Mouse (Mus musculus): ENCODE results near the gene Palm2. TPM values are rescaled to one million over a fixed set of nuclear protein-coding genes. Genes with fewer than 3 reads are reported as not detected.
A peak's percentile ranks its signal among the peaks of the same experiment; 100 is the strongest.

Palm2 gene
- total RNA-seq, 2 experiments from 2014 or later = 48.6 to 57.0 TPM

DNA sequence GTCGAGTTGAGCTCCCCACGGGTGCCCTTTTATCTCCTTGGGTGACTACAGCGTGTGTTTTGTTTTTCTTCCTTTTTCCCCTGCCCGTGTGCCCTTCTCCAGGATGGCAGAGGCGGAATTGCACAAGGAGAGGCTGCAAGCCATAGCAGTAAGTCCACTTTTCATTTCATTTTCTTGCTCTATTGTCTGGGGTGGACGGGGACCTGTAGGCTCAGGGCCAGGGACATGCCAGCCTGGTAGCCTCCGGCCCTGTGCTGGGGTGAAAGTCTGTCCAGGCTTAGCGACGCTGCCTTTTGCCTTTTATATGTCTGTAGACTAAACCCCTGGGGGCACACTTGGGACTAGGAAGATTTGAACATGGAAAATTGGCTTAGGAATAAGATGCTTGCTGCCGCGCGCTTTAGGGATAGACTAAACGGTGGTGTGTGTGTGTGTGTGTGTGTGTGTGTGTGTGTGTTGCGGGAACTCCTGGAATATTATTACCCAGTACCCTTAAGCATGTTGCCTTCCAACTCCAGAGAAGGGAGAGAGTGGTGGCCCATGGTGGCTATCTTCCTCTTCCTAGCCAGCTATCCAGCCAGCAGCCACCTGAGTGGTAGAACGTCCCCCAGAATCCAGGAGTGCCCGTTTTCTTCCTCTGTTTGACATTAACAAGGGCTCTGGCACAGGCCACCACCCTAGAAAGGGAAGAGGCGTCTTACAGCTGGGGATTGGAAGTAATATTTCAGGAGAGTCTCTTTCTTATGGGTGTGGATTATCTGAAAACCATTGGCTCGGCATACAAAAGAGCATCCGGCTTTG, 134.4 kb downstream of the Palm2 start:
- DNase-seq (ENCODE audit: low spot score in 2 of 2) = no peak

DNA sequence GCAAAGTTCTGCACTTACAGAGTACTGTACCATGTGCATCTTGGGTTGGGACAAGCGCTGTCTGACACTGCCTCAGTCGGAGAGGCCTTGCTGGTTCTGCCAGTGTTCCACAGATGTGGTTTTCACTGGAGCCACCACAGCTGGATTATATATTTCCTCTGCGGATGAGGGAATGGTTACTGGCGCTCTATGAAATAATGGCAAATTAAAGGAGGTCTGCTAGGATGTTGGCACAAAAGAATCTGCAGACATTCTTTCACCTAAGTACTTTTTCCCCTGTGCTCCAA, 135.0 kb downstream of the Palm2 start:
- DNase-seq (ENCODE audit: low spot score in 2 of 2) = no peak

DNA sequence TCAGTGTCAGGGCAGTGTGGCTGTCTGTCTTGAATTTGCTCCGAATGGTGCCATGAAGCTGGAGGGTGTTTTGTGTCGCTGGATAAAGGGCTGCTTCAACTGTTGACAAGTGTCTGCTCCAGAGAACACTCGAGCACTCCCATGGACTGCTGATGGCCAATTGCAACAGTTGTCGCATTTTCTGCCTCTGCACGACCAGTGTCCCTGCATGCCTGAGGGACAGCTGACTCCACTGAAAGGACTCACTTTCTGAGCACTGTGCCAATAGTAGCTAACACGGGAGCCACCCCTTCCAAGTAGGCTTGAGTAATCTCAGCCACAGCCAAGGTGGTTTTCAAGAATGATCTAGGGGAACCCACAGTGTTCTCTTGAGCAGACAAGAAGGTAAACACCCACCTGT, 135.7 kb downstream of the Palm2 start:
- DNase-seq (ENCODE audit: low spot score in 2 of 2) = no peak

DNA sequence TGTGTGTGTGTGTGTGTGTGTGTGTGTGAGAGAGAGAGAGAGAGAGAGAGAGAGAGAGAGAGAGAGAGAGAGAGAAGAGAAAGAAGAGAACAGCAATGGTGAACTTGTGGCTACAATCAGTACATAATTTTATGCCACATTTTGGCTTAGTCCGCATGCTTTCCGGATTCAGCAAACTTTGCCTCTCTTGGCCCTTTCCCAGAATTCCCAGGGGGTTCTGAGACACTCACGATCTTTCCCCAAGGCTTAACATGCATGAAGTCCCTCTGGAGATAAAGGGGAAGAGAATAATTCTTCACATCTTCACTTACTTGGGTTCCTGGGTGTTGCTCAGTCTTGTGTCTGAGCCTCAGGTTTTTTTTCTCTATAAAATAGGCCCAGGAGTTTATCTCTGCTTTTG, 136.2 kb downstream of the Palm2 start:
- DNase-seq (ENCODE audit: low spot score in 2 of 2) = no peak

DNA sequence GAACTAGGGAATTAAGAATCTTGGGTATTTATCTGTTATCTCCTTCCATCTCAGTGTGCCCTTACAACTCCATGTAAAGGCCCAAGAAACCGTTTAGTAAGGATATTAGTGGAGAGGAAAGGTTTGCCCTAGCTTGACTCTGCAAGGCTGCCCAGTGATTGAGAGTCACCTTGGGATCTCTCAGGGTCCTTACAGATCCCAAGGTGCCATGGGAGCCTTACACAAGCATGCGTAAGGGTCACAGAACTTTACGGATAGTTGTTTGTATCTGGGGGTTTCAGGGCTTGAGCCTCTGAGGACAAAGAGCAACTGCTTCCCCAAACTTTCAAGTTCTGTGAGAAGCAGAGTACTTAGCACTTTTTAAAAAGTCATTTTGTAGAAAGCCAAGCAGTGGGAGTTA, 140.1 kb downstream of the Palm2 start:
- no peak for DNase-seq (ENCODE audit: low spot score in 2 of 2)

DNA sequence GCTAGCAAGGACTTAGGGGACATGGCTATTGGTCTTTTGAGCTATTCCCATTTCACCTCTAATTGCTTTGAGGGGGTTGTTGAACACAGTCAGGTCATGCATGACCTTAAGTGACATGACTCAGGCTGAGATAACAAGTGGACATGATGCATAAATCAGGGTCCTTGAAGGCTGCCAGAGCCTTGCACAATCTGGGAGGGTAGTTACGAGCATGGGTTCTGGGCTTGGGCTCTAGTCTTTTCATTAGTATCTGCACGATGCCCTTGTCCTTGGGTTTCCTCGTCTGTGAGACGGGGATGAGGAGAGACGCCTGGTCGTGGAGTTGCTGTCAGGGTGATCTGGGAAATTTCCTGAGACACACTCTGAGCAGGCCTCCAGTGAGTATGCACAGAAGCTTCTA, 140.6 kb downstream of the Palm2 start:
- DNase-seq (ENCODE audit: low spot score in 2 of 2) = no peak

DNA sequence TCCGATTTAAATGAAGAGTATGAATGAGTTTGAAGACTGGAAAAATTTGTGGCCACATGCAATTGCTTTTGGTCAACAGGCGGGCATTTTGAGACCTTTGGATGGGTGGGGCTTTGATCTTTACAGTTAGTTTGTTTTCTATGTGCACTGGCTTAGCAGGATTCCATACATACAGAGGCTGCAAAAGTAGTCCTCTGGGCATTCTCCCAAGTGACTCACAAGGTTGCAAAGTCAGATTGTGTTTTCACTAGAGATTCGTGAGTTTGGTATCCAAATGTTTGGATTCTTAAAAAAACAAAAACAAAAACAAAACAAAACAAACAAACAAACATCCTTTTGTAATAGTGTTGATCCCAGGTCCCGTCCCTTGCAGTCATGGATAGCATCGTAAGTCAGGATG, 141.6 kb downstream of the Palm2 start:
- no peak for DNase-seq (ENCODE audit: low spot score in 2 of 2)

DNA sequence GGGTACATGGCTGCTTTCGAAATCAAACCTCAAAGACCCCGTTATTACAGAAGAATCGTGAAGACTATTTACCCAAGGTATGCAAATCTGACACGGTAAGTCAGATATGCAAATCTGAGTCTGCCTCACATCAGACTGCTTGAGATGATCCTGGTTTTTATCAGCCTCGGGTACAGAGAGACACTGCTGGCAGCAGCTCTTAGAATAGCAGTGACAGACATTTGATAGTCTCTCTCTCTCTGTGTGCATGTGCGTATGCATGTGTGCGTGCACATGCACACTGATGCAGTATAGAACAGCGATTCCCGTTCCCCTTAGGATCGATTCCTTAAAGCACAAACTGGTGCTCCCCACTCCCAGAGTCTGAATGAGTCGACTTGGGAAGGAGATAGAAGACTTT, 142.0 kb downstream of the Palm2 start:
- no peak for DNase-seq (ENCODE audit: low spot score in 2 of 2)

DNA sequence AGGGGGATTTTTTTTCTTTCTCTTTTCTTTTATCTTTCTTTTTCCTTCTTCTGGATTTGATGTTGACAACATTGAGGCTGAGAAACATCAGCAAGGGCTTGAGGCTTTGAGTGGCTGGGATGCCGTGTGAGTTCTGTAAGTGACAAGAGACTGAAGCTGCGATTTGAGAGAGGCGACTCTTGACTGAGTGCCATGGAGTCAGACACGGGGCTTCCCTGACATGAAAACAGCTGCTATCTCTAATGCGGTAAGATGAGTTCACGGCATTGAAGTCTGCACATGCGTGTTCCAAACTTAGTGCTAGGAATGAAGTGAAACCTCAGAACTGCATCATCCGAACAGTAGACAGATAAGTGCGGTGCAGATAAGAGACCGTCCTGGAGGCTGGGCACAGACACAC, 145.6 kb downstream of the Palm2 start:
- DNase-seq (ENCODE audit: low spot score in 2 of 2) = no peak

DNA sequence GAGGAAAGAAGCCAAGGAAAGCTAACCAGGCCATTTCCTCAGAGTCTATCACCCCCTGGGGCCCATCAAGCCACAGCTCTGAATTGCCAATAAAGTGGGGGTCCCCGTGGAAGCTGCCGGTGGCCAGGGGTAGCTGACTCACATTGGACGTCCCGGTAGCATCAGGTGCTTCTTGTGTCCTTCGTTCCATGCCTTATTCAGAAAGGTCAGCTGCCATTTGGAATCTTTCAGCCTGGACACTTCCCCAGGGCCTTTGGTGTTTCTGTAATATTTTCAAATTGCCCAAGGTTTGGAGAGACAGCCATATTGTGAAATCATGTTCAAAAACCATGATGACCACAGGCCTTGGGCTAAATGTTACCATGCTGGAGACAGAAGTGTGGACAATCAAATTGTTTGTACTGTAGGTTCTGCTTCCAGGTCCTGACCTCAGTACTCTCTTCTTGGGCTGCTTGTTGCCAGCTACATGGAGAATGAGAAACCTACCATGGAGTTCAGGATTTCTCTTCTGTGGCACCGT, 151.3 kb downstream of the Palm2 start:
- no peak for DNase-seq (ENCODE audit: low spot score in 2 of 2)

DNA sequence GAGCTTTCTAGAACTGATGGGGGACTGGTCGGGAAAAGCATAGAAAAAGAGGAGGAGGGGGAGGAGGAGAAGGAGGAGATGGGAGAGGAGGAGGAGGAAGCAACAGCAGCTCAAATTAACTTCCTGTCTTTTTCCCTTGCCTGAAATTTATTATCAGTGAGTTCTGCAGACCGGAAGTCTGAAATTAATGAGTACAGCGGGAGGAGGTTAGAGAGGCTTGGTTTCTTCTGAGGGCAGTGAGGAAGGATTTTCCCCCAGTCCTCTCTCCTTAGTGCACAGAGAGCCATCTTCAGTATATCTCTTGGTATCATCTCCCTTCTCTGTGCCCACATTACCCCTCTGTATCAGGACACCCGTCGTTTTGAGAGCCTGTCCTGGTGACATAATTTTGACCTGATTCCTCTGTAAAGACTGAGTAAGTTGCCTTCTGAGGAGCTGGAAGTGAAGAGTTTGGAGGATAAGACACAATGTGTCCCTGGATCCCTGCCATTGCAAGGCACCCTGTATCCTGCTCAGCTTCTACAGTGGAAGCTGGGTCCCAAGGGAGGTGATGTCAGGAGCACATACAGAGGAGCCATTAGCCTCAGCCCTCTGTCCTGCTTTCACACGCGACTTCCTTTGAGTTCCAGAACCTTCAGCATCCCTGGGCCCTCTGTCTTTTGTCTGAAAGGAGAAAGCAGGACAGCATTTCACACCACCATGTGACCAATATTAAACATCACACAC, 153.0 kb downstream of the Palm2 start:
- no peak for DNase-seq (ENCODE audit: low spot score in 2 of 2)

DNA sequence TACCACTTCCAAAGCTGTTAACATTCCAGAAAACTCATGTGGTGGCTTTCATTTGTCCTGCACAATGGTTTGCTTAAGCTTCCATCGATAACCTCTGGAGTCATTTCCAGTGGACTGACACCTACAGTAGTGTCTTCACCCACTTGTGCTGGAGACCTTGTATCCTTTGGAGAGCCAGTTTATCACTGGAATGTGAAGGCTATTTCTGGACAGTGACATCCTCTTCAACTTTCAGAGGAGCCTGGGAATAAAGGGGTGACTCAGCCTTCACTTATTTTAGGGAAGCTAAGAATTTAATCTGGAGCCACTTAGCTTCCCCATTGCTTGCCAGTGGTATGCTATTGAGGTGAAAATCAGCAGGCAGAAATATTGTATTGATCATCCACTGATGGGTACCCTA, 154.3 kb downstream of the Palm2 start:
- DNase-seq (ENCODE audit: low spot score in 2 of 2) = no peak

DNA sequence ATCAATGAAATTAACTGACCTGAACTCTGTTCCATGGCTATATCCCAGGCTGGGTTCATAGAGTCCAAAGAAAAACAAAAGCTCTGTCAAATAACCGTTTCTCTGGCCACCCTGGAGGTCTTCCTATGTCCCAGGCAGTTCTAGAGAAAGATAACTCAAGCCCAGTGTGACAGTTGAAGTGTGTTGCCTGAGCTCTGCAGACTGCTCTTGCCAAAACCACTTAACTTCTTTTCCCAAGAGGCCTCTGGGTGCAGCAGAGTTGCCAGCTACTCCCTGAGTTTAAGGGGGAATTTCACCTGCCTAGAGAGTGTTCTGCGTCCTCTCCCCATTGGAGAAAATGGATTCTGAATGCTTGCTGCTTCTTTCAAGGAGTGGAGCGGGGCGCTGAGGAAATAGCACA, 158.7 kb downstream of the Palm2 start:
- DNase-seq (ENCODE audit: low spot score in 2 of 2) = no peak

DNA sequence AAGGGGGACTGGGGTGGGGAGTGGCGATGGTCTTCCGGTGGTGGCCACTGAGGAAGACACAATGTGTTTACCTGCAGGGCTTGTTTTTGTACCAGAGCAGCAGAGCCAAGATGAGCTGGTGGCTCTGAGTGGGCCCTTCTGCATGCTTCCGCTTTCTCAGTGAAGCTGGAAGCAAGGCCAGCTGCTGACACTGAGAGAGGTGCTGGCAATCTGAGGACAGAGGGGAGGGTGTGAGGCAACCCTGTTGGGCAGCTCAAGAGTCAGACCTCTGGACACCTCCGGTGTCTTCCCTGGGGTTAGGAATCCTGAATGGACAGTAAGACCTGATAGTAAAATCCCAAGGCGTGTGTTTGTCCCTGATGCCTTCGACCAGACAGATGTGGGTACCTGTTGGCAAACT, 165.9 kb downstream of the Palm2 start:
- DNase-seq (ENCODE audit: low spot score in 2 of 2) = no peak

DNA sequence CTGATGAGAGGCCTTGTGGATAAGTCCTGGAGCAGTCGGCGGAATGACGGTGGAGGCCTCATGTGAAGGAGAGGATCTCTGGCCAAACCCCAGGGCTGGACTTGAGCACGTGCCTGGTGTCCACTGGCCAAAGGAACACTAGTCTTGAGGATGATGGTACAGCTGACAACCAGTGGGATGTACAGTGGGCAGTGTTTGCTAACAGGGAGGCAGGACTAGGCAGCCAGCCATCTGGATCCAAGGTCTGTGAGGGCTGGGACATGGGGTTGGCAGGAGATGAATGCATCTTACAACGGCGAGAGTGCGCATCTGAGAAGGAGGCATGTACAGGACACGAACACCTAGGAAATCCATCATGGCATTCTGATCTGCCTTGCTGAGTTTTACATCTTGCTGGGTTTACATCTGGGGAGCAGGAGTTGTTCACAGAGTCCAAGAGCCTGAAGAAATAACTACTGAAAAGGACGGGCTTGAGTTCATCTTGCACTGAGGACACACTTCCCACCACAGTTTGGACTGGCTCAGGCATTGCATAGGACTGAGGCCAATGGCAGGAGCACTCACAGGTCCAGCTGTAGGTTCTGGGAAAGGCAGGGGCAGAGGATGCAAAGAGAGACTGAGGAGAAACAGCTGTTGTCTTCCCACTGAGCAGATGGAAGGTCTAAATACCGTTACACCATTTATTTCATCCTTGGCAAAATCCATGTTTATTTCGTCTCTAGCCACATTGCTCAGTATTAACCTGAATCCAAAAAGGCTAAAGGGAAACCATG, 166.8 kb downstream of the Palm2 start:
- no peak for DNase-seq (ENCODE audit: low spot score in 2 of 2)

DNA sequence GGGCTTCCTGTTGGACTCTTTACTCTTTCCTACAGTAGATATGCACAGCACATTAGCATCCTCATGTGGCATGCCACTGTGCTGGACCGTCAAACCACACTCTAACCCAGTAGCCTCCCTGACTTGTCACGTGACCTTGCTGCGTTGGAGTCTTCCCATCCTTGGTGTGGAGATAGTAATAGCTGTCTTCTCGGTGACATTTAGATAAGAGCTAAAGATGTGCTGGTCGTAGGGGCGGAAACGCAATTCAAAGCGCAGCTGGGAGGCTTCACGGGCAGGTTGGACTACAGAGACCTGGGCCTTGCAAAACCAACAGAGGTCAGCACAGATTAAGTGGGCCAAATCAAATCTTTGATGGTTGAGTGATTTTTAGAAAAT, 167.4 kb downstream of the Palm2 start:
- DNase-seq (ENCODE audit: low spot score in 2 of 2) = no peak

DNA sequence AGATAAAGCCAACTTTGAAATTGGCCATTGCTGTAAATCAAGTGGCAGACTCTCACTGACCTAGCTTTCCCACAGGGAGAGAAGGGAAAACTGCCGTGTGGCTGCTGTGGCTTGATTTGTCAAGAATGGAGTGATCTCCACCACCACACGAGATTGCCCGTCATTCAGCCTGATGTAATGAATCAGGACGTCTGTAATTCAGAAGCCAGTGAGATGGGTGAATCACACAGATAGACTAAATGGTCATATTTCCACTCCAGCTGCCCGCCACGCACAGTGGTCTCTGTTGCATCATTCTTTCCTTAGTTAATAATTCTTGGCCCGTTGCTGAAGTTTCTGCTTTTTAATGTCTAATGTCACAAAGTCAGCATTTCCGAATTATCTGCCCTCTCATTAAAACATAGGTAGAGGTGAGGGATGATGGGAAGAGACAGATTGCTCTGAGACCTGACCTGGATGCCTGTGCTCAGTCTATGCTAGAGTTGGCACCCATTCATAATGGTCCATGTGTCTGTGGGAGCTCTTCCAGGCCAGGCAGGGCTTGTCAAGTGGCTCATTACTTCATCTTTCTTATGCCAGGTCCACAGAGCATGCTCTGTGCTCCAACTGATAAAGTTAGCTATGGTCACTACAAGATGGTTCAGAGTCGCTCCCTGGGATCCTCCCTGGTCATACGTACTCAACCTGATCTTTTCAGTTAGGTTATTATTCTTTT, 168.0 kb downstream of the Palm2 start:
- no peak for DNase-seq (ENCODE audit: low spot score in 2 of 2)

DNA sequence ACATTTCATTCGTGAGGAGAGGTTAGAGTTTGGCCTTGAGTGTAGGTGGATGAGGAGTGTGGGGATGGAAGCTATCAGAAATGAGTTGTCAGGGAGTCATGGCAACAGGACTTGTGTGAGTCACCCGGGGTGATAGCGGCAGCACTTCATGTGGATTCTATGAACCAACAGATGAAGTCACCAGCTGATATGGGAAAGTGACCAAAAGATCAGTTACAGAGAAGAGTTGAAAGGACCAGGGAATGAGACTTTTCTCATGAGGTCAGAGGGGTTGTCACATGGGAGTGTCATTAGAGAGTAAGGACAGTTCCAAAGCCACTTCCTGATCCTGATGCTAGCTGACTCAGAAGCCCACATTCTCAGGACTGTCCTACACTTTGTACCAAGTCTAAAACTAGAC, 172.2 kb downstream of the Palm2 start:
- peak in 1 of 2 experiments; percentile 12 for DNase-seq (ENCODE audit: low spot score in 2 of 2)

DNA sequence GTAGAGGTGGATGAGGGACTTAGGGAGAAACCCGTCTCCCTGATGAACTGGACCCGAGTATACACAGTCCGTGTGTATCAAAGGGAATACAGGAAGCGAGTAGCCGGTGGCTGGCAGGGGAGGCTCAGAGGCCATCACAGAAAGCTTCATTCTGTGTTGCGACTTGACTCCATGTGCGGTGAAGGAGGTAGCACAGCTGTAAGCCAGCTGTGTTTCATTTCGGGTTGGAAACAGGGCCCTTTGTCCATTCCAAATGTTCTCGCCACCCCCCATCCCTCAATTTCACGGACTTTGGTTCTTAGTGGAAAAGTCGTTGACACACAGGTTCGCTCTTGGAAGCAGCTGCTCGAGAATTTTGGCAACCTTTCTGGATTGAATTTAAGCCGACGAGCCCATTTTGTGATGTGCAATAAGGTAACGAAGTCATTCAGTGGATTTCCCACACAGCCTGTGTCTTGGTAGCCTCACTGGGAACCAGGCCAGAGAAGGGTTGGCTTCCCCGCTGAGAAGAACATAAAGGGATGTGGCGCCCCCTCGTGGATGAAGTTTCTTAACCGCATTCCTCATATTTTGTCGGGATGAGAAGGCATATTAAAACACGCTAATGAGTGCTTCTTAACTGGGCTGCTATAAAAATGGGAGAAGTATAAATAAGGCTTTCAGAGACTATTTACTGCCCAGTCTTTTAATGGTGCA, 173.3 kb downstream of the Palm2 start:
- peak; percentile 86 to 94 for DNase-seq (ENCODE audit: low spot score in 2 of 2)

DNA sequence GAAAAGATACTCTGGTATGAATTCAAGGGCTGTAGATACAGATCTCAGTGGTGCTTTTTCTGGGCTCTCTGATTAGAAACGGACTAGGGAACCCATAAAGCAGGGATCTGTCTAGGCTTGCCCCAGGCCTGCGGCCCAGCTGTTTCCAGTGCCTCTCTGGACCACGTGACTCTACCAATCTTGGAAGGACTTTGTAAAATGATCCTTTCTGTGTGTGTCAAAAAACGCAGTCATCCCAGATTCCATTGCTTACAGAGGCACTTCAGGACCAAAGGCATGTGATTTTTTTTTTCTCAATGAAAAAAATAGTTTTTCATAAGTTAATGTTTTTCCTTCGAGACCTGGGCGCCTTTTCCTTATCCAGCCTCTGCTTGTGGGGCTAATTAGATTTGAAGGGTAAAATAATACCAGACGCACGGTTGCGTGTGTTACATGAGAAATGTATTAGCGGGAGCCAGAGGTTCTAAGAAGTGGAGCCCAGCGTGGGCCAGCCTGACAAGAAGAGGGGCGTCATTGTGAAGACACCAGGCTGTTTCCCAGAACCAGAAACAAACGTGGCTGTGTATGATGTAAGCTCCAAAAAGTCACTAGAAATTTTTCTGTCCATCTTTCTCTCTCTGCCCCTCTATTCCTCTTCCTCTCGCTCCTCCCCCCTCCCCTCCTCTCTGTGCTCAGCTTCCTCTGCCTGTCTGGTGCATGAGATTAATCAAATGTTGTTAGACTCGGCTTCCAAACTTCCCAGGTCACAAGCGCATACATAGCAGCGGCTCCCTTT, 177.4 kb downstream of the Palm2 start:
- no peak for DNase-seq (ENCODE audit: low spot score in 2 of 2)

Data from layer of hippocampus, postnatal 14 days (tissue).